Mouse (Mus musculus) midbrain, postnatal 0 days (tissue): Measurements from ENCODE around the gene Kalrn. TPM values are rescaled to one million over a fixed set of nuclear protein-coding genes. Genes with fewer than 3 reads are reported as not detected.

ENCODE experiments used
- ATAC-seq: fragments of 200-750 bp; cut with Nextera tagmentation; 2 replicates; pipeline ENCODE4 v1.8.0; 2017; ENCODE audit warnings: moderate number of reproducible peaks, mild to moderate bottlenecking, moderate TSS enrichment, moderate library complexity; ENCODE audit not compliant: low FRiP score
- DNase-seq: peaks from one replicate; pipeline ENCODE4 v3.0.0-alpha.2; 2015; ENCODE audit warnings: low spot score
- H3K27ac ChIP-seq: fragments of 300-500 bp; sonication (generic); 2 replicates; pipeline ENCODE4 v1.5.1; 2014; ENCODE audit warnings: low read depth, mild to moderate bottlenecking, low read length, mixed read lengths
- H3K27me3 ChIP-seq: fragments of 300-500 bp; sonication (generic); 2 replicates; pipeline ENCODE4 v1.6.1; 2014; ENCODE audit warnings: low read length, control low read depth, mixed read lengths; ENCODE audit not compliant: insufficient read depth
- H3K36me3 ChIP-seq: fragments of 300-500 bp; sonication (generic); 2 replicates; pipeline ENCODE4 v1.6.1; 2014; ENCODE audit warnings: low read length, control low read depth, mixed read lengths; ENCODE audit not compliant: insufficient read depth
- H3K4me1 ChIP-seq: fragments of 300-500 bp; sonication (generic); 2 replicates; pipeline ENCODE4 v1.6.1; 2014; ENCODE audit warnings: mild to moderate bottlenecking, control low read depth, antibody characterized with exemption, low read length, mixed read lengths; ENCODE audit not compliant: insufficient read depth
- H3K4me2 ChIP-seq: fragments of 300-500 bp; sonication (generic); 2 replicates; pipeline ENCODE4 v1.6.1; 2014; ENCODE audit warnings: low read depth, mild to moderate bottlenecking, low read length, mixed read lengths; ENCODE audit not compliant: poor library complexity, severe bottlenecking
- H3K4me3 ChIP-seq: fragments of 300-500 bp; sonication (generic); 2 replicates; pipeline ENCODE4 v1.5.1; 2014; ENCODE audit warnings: low read depth, mild to moderate bottlenecking, low read length, moderate library complexity
- H3K9ac ChIP-seq: fragments of 300-500 bp; sonication (generic); replicated peaks from 2 replicates; pipeline ENCODE4 v1.6.1; 2014; ENCODE audit warnings: mild to moderate bottlenecking, low read length, moderate library complexity, mixed read lengths; ENCODE audit not compliant: poor library complexity, severe bottlenecking
- H3K9me3 ChIP-seq: fragments of 300-500 bp; sonication (generic); 2 replicates; pipeline ENCODE4 v1.6.1; 2016; ENCODE audit warnings: low read length, control low read depth
- CTCF ChIP-seq: IDR thresholded peaks from 2 replicates; pipeline ENCODE4 v1.5.1; 2016; ENCODE audit warnings: antibody characterized with exemption, mild to moderate bottlenecking
- WGBS: fragments of 180-500 bp; shearing (Covaris S2); extraction: QIAGEN DNeasy Blood & Tissue Kit; methylation state at CpG from one replicate; pipeline ENCODE4 v1.1.7; 2014; 5-methylcytosine and 5-hydroxymethylcytosine counted together
- polyA plus RNA-seq: library from polyadenylated mRNA; unstranded; fragments of >200 nt; fragmentation: Nextera tagmentation; extraction: Ambion mirVana; gene quantifications from 2 replicates; pipeline ENCODE4 v1.2.1, GENCODE M21; 2015
- total RNA-seq: library from RNA; depleted of rRNA; stranded (reverse); fragments of >200 nt; gene quantifications from 2 replicates; pipeline ENCODE4 v1.2.3, GENCODE M21; 2014

The Kalrn gene
- total and polyA plus RNA-seq, 2 experiments from 2014 or later: 23.6 to 128 TPM

DNA sequence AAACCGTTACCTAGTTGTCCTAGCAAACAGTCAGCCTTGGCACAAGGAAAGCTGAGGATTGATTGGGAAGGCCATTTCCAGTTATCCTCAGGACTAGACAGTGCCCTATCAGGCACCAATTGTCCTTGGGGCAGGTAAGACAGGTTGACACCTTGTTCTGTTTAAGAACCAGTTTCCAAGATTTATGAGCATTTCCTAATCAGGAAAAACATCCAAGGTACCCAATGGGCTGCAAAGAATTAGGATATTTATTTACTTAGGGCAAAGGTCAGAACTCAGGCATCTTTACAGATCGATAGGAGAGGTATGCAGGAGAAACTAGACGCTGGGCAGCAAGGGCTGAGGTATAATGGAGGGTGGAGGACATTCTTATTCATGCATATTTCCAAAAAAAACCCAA is 503.9 kb downstream of the Kalrn start:
- ATAC-seq (no peak), DNase-seq (no peak)
- no peak overlapping the region for H3K9ac ChIP-seq
- H3K27me3 ChIP-seq: no peaks in the 10 kb centered on the region
- no peaks in the 10 kb centered on the region for H3K4me1 ChIP-seq
- H3K4me3 ChIP-seq: no peak overlapping the region
- no peaks in the 10 kb centered on the region for H3K36me3 ChIP-seq
- WGBS: 85% methylated on average over 3 of the region's 3 CpGs
- no peak overlapping the region for H3K4me2 ChIP-seq
- no peak overlapping the region for H3K27ac ChIP-seq
- no peaks in the 10 kb centered on the region for H3K9me3 ChIP-seq
- no peak for TF ChIP-seq CTCF

DNA sequence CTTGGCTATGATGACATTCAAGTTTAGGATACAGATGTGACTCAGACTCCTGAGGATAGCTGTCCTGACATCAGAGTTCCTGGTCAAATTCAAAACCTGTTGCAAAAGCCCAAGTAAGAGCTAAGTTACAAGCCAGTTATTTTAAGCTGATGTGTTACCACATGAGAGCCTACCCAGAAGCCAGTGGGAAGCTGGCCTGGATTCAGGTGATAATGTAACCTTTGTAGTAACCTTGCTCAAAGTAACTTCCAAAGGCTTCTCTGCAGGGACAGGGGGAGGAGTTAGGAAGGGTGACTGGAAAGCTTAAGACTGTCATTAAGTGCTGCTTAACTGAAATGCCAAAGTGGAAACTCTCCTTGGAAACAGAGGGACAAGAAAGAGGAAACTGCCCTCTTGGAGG is 506.4 kb downstream of the Kalrn start:
- ATAC-seq (no peak), DNase-seq (no peak)
- H3K27ac ChIP-seq: no peak overlapping the region
- no peak overlapping the region for H3K4me3 ChIP-seq
- no peaks in the 10 kb centered on the region for H3K9me3 ChIP-seq
- no peak for TF ChIP-seq CTCF
- H3K9ac ChIP-seq: no peak overlapping the region
- no peaks in the 10 kb centered on the region for H3K27me3 ChIP-seq
- H3K36me3 ChIP-seq: no peaks in the 10 kb centered on the region
- H3K4me2 ChIP-seq: no peak overlapping the region
- H3K4me1 ChIP-seq: no peaks in the 10 kb centered on the region

DNA sequence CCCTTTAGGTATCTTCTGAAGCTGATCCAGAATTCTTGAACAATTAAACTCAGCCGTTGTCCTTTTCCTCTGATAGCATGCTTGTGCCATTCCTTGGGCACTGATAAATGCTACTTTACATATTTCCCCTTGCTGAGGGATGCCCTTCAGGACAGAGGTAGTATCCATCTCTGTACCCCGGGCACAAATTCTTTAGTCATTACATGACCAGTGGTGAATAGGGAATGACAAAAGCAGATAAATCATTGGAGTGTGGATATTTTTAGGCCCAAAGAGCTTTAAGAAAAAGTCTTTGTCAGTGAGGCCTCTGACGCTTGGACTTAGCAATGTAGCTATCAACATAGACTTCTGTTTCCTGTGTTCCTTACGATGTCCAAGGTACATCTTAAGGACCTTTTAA is 507.0 kb downstream of the Kalrn start:
- Histone ChIP-seq H3K4me2 (no peak overlapping the region), H3K9ac (no peak overlapping the region), H3K36me3 (no peaks in the 10 kb centered on the region), H3K27ac (no peak overlapping the region), H3K4me3 (no peak overlapping the region), H3K27me3 (no peaks in the 10 kb centered on the region), H3K9me3 (no peaks in the 10 kb centered on the region), H3K4me1 (no peaks in the 10 kb centered on the region)
- no peak for TF ChIP-seq CTCF
- 95% methylated on average over 4 of the region's 4 CpGs for WGBS
- ATAC-seq (no peak), DNase-seq (no peak)

DNA sequence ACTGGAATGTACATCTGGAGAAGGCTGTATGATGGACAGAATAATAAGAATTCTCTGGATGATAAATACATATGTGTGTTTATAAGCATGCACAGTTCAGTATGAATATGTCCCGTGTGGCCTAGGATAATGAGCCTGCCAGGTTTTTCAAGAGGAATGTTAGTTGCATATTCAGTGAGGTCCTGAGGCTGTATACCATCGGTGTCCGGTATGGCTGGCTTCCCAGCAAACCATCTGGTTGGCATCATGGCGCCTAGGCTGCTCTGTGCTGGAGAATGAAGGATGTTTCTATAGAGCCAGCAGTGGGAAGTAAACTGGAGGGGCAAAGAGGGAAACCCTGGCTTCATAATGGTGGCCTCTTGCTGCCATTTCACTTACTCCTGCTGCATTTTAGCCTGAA is 510.0 kb downstream of the Kalrn start:
- H3K36me3 ChIP-seq: no peaks in the 10 kb centered on the region
- ATAC-seq (no peak), DNase-seq (peak; percentile 46)
- H3K4me1 ChIP-seq: no peaks in the 10 kb centered on the region
- no peak for TF ChIP-seq CTCF
- H3K9ac ChIP-seq: no peak overlapping the region
- H3K9me3 ChIP-seq: no peaks in the 10 kb centered on the region
- H3K4me2 ChIP-seq: no peak overlapping the region
- no peak overlapping the region for H3K27ac ChIP-seq
- H3K27me3 ChIP-seq: no peaks in the 10 kb centered on the region
- H3K4me3 ChIP-seq: no peak overlapping the region
- WGBS: 59% methylated on average over 4 of the region's 4 CpGs

DNA sequence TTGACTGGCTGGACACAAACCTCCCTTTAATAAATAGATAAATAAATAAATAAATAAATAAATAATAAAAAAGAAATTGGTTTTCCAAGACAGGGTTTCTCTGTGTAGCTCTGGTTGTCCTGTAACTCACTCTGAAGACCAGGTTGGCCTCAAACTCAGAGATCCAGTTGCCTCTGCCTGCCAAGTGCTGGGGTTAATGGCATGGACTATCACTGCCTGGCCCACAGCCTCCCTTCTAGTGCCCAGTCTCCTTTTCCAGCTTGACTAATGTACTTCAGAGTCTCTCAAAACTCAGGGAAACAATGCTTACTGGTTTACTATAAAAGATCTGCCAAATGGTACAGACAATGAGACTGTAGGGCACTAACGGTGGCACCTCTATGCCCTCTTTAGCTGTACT is 511.7 kb downstream of the Kalrn start:
- no peak overlapping the region for H3K9ac ChIP-seq
- H3K27ac ChIP-seq: no peak overlapping the region
- no peaks in the 10 kb centered on the region for H3K36me3 ChIP-seq
- H3K4me2 ChIP-seq: no peak overlapping the region
- 85% methylated on average over 1 of the region's 1 CpGs for WGBS
- DNase-seq: no peak
- no peaks in the 10 kb centered on the region for H3K27me3 ChIP-seq
- no peak for ATAC-seq
- no peaks in the 10 kb centered on the region for H3K9me3 ChIP-seq
- TF ChIP-seq CTCF: no peak
- H3K4me1 ChIP-seq: no peaks in the 10 kb centered on the region
- no peak overlapping the region for H3K4me3 ChIP-seq

DNA sequence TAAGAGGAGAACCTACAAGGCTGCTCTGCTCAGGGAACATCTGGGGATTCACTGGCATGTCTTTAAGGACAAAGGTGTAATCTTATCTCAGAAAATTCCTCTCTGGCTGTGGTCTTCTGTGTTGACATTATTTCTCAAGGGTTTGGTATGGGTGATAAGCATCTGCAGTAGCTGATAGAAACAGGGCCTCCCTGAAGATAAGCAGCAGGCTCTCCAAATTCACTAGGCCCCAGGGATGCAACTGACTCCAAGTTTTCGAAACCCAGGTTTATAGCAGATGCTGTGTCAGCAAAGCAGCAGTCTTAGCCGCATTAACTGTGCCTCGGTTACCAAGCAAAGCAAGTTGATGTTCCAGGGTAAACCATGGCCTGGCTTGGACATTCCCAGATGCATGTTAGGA is 514.7 kb downstream of the Kalrn start:
- TF ChIP-seq CTCF: no peak
- no peak for DNase-seq
- H3K4me2 ChIP-seq: no peak overlapping the region
- 0 out of 2 replicates have a peak, but pooled peaks cover 5% of the 10 kb centered on the region for H3K36me3 ChIP-seq
- WGBS: 72% methylated on average over 3 of the region's 3 CpGs
- no peaks in the 10 kb centered on the region for H3K9me3 ChIP-seq
- no peak overlapping the region for H3K27ac ChIP-seq
- H3K4me3 ChIP-seq: no peak overlapping the region
- H3K27me3 ChIP-seq: no peaks in the 10 kb centered on the region
- no peaks in the 10 kb centered on the region for H3K4me1 ChIP-seq
- no peak overlapping the region for H3K9ac ChIP-seq
- no peak for ATAC-seq
